Mouse (Mus musculus): Measurements from ENCODE around the gene Rgs13.

DNA sequence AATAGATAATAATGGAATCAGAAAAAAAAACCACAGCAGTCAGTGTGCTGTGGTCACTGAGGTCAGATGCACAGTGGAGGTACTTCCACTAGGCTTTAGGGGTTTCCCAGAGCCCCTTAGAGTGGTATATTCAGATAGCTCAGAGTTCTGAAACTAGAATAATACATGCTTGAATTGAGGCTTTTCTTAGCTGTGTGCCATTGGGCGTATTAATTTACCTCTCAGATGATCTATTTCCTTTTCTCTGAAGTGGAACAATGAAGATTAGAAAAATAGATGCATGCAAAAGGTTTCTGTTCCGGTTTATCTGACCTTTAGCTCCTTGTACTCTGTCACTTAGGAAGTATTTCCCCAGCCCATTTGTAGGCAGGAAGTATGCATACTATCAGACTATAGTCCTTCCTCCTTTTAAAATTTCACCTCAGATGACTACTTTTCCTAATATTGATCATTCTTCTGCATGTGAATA, 3.6 kb downstream of the Rgs13 start:
- TF ChIP-seq CTCF (IDR thresholded peaks at IDR 0.05; ENCODE audit: control insufficient read depth, insufficient read depth, low read length) (no peak), POLR2A (IDR thresholded peaks at IDR 0.05; ENCODE audit: borderline replicate concordance, control insufficient read depth, low read depth, low read length) (no peak)
